Mouse (Mus musculus): ENCODE results near the gene Rbms3.

Gene Rbms3

DNA sequence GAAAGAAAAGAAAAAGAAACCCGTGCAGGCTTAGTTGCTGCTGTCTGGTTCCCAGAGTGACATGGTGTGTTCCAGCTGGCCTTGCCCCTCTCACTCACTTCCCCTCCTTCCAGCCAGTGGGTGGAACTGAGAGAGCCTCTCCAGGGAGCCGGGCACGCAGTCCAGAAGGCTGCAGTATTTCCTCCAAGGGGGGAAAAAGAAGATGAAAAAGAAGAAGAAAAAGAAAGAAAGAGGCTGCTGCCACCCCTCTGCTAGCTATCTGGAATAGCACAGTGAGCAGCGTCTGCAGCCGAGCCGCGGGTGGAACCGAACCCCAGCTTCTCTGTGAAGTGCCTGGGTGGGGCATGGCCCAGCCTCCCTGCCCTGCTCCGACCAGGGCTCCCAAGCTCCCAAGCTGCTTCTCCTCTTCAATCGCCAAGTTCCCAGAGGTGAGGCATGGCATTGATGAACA lies 377.3 kb downstream of the Rbms3 start:
- no peak for DNase-seq (ENCODE audit: low read depth)

DNA sequence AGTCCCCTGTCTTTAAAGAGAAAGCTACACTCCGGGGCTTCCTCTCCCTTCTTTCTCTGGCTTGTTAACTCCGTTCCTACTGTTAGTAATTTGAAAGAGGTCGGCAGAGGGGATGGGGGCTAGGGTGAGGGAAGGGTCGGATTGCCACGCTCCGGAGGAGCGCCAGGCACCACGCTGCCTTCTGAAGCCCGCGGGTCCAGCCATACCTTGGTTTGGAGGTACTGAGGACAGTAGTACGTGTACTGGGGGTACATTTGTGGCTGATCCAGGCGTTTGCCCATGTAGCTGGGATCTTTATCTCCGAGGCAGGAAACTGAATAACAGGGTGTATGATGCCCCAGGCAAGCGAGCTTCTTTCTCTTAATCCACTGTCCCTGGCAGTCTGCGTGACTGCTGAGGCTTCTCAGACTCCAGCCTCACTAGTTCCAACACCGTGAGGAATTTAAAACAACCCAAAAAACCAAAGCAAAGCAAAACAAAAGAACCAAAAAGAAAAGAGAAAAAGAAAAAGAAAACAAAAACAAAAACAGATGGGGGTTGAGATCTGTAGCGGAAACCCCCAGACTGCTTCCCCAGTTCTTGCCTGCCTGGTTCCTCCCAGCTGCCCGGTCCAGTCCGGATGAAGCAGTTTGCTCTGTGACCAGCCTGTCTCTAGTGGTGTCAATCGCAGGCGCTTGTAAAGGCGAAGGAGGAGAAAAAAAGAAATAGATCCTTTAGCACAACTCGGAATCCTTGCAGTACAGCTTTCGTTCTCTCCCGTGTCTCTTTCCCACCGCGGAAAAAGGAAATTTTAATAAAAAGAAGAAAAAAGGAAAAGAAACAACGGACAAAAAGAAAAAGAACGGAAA lies 378.0 kb downstream of the Rbms3 start:
- DNase-seq (ENCODE audit: low read depth): no peak

DNA sequence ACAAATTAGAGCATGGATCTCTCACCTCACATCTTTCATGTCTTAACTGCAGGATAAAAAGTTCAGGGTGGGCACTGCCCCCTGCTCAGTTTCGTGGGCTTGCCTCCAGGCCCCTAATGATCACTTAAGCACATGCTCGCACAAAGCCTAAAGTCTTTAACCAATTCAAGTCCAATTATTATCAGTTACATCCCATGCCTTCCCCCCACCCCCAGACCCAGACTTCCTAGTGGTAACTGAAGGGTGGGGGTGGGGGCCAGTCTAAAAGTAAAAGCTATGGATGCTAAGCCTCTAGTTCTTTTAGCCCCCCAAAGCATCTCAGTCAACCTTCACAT lies 378.9 kb downstream of the Rbms3 start:
- no peak for DNase-seq (ENCODE audit: low read depth)

DNA sequence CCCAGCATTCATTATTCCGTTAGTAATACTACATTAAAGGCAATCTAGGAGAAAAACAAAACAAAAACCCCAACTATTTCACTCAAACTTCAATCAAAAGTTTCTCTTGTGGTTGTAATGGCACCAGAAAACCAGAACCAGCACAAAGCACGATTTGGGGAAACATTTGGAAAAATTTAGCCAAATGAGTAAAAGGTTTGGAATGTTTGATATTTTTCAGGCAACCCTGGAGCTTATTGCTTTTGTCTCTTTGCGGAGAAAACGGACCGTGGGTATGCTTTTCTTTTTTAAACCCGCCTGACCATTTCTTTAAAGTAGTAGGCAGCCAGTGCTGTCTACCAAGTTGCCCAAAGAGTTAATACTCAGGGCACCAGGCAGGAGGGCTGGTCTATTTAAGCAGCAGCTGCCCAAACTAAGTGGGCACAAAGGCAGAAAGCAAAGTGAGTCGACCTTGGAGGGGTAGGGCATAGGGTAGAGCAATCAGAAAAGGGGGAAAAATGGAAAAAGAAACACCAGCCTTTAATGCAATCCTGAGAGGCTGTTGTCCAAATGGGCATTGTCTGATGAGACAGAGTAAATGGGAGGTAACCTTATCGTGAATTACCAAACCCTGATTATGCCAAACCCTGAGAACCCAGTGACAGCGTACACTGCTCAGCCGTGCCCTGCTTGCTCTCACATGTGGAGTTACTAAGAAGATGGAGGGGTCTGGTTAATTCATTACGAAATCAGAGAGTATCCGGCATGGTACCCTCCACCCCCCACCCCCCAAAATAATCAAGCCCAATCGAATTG lies 379.5 kb downstream of the Rbms3 start:
- DNase-seq (ENCODE audit: low read depth): no peak

DNA sequence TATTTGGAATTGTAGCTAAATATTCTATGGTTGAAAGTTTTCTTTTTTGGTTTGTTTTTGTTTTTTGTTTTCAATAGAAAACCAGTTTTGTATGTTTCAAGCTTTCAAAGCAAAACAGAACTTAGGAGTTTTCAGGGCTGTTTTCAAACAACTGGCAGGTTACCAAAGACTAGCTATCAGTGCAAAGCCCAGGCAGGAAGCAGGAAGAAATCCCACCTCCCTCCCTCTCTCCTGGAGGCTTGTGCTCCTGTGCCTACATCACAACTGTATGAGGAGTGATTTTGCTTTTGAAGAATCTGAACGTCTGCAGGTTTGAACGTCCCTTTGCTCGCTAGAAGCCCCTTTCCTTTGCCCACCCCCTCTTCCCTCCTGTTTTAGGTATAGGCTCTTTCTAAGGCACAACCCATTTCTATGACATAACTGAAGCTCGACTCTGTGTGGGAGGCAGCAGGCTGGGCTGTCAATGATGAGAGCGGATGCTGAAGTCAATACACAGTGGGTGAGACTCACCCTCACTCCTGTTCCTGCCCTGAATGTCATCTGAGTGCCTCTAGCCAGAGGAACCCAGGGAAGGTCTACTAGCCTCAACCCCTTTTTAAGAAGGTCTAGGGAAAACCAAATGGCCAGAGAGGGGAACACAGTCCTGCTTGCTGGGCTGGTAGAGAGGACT lies 382.3 kb downstream of the Rbms3 start:
- no peak for DNase-seq (ENCODE audit: low read depth)

DNA sequence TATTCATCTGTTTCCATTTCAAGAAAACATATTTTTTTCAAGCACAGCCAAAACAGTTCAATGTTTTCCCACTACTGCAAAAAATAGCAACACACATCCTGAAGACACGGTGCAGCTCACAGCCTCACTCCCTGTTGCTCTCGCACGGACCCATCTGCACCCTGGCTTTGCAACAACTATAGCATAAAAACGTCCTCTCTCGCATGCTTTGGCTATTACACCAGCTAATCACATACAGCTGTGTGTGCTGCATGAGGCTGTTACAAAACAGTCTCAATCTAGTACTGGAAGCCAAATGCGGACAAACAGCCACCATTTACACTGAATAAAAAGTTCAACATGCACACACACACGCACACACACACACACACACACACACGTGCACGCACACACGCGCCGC lies 383.5 kb downstream of the Rbms3 start:
- no peak for DNase-seq (ENCODE audit: low read depth)

DNA sequence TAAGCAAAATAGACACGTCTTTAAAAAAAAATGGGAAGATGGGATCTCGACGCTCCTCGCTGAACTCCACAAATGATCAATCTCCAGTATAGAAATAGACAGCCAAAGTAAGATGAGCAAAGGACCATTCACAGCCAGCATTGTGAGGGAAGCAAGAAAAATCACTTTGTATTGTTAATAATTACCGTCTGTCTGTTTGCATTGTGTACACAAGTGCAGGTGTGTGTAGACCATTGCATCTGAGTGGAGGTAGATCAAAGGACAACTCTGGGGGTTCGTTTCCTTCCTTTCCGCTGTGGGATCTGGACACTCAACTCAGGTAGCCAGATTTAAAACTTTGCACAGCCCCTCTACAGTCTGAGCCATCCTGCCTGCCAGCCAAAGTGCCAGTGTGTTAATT lies 386.3 kb downstream of the Rbms3 start:
- no peak for DNase-seq (ENCODE audit: low read depth)

DNA sequence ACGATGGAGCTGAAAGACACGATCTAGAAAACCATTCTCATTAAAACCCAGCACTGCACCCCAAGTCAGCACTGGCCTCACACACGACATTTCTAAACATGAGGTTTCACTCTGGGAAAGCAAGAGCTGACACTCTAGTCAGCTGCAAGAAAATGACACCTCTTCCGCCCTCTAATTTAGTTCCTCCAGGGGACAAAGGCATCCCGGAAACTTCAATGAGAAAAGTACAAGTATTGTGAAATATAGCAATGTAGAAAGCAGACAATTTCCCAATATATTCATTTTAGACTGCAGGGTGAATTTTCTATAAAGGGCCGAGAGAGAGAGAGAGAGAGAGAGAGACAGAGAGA lies 395.0 kb downstream of the Rbms3 start:
- DNase-seq (ENCODE audit: low read depth): no peak

DNA sequence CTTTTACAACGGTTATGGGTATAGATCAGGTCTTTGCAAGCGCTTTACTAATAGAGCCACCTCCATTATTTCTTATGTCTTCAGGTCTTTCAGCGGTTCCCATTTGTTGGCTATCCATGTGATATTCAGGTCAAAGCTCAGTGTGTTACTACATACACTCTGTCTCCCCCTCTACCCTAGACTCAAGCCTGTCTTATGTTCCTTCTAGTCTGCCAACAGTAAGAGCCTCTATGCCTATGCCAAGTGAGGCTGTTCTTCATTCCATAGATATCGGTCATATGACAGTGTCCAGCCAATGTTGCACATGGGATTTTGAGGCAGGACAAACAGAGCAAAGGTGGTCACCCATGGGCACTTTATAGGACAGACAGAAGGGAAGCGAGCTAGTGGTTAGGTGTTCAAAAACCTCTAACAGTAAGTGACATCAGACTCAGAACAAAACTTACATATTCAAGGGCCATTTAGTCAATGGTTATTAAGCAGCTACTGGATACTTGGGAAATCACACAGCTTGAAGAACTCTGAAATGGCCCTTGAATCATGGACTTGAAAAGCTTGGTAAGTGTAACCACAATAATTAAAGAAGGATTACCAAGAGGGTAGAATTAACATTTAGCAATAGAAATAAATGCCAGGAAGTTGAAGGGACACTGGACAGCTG lies 395.5 kb downstream of the Rbms3 start:
- no peak for DNase-seq (ENCODE audit: low read depth)

DNA sequence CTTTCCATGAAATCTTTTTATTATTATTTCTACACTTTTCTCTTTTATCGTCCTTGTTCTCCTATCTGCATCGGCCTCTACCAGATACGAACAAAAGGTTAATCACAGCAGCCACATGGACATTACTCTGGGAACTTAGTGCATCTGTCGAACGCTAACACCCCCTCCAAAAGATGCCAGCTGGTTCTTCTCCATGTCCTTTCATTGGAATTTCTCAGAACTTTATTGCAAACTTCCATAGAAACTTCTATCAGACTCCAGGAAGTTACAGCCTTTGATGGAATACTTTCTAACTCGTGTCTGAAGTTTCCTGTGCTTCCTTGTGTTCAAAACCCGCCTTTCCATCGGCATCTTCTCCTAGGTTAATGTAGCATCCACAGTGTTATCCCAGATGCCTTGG lies 407.0 kb downstream of the Rbms3 start:
- no peak for DNase-seq (ENCODE audit: low read depth)

DNA sequence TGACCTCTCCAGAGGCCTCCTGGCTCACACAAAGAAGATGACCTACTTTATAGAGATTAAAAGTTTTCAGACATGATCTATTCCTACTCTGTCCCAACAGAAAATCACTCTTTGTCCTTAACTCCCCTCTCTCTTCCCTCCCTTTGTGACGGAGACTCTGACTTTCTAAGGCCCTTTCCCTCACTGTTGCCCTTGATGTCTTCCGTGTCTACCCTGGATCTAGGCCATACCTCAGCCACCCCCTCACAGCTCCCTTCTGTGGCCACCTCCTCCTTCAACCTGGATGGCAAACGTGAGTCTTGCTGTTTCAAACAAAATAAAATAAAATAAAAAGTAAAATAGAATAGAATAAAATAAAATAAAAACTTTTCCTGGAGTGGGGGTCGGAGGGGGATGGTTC lies 408.2 kb downstream of the Rbms3 start:
- no peak for DNase-seq (ENCODE audit: low read depth)

DNA sequence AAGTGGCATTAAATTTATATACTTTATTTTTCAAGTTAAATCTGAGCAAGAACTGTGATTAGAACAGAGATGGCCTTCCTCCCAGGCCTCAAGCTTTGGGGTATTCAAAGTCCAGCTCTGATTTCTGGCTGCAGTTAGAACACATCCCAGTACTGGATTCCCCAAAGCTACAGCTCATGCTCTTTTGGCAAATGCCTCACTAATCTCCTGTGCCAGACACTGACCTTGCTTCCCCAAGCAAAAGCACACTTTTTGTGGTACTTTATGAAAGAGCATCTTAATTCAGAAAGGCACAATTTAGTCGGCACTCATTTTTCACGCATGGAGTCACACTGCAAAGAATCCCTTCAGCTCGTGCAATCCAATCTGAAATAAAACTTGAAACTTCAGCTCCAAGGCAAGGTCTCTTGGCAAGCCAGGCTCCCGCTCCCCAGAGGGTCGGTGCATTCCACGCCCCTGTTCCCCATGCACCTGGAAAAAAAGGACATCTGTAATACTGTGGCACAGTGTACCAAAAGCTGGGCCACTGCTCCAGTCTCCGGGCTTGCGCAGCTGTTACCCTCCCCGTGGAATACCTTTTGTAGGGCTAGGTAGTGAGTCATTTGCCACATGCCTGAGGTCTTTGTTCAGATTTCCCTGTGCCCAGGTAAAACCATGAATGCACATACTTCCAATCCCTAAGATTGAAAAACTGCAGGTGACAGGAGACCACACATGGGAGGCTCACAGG lies 413.5 kb downstream of the Rbms3 start:
- no peak for DNase-seq (ENCODE audit: low read depth)

DNA sequence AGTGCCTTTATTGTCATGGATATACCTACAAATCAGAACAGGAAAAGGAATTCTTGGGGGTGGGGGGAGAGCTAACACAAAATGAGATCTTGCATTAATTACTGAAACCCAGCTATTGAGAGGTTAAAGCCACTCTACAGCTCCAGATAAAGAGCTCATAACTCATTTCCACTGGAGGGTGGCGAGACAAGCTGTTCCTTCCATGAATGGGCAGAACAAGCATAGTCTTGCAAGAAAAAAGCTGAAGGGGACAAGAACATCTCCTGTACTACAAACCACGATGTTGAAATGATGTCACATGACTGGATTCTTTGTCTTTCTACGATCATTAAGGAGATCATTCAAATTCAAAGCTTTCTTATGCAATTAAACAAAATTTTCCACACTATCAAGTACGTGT lies 417.7 kb downstream of the Rbms3 start:
- no peak for DNase-seq (ENCODE audit: low read depth)

DNA sequence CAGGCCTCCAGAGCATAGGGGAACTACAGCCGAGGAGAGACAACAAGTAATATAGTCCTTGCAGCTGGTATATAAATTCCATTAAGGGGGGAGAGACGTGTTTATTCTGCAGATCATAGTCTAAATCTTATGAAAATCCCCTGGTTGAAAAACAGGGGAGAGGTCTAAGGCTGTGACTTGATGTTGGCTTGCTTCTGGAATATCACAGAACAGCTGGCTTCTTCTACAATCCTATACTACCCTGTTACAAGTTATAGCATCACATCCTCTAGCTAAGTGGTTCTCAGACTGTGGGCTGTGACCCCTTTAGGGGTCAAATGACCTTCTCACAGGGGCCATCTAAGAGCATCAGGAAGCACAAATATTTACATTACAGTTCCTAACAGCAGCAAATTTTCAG lies 419.4 kb downstream of the Rbms3 start:
- DNase-seq (ENCODE audit: low read depth): no peak

DNA sequence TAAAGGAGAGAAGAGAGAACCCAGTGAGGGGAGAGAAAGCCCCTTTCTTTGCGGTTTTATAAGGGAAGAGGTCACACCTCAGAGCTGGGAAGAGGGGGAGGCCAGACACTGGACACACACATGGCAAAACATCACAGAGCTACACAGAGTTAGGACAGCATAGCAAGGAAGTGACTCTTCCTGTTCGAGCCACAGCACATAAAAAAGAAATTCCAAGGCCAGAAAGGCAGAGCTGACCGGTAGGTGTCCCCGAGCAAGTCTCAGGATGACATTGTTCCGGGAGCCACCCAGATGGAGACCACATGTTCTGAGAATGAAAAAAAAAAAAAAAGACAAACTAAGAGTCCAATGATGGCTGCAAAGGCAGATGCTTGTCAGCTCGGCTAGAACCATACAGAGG lies 424.3 kb downstream of the Rbms3 start:
- DNase-seq (ENCODE audit: low read depth): no peak

DNA sequence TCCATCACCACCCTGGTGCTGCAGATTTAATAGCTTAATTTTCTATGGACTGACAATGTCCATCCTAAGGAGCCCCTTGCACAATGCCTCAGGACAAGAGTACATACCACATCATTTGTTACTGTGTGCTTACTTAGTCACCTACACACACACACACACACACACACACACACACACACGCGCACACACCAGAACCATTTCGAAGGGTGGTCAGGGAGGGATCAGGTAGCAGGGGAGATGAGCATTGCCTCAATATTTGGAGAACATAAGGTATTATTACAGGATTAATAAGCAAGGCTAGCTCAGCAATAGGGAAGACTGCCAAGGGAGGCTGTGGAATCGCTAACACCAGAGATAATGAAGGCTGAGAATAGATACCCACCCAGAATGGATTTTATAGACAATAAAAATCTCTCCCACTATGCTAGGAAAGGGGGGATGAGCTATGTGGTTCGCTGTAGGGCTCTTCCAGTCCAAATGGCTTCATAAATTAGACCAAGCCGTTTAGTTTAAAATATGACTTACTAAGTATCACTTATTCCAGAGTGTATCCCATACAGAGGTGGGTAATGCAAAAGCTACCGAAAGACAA lies 429.6 kb downstream of the Rbms3 start:
- DNase-seq (ENCODE audit: low read depth): no peak

DNA sequence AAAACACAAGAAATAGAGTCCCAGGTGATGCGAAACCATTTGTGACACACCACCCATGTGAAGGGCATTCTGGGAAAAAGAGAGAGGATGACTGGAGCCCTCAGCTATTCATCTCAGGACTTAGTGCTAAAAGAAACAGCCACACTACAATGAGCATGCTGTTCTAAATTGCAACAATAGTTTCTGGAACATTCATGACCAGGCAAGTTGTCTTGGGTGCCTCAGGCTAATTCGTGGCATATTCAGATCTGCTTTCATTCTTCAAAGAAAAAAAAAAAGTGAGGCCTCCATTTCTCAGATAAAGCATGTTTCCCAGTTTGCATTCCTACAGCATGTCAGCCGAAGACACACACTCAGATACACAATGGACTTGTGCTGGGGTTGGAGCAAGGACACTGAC lies 432.2 kb downstream of the Rbms3 start:
- no peak for DNase-seq (ENCODE audit: low read depth)

DNA sequence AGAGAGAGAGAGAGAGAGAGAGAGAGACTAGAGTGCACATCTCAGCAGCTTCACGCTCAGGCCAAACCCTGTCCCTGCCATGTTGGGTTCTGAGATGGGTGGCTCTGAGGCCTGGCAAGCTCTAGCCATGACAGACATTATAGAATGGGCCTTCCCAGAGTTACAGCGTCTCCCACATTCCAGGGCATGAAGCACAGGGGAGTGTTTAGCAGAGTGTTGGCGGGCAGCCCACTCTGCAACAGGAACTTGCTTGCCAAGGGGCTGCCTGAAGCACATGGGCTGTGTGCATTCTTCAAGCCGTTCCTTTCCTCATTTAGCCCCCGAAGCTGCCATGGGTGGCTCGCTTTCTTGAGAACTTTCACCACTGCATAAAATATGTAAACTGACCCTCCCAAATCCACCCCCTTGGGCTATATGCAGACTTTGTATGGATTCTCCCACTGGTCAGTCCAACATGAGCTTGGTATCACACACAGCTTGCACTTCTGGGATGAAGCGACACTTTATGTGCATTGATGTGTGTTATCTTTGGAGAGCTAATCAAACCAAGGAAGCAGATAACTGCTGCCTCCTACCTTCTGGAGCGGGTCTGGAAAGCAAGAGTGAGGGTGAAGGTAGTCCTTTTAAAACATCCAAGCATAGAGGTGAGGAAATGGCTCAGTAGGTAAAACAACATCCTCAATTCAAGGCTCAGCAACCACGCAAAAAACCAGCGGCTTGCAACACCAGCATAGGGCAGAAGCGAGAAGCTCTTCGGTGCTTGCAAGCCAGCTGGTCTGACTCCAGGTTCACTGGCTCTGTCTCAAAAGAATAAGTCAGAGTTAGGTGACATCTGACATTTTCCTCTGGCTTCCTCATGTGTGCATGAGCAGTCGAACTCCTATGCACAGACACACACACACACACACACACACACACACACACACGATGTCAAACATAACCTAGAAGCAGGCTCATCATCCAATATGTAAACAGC lies 436.9 kb downstream of the Rbms3 start:
- no peak for DNase-seq (ENCODE audit: low read depth)

DNA sequence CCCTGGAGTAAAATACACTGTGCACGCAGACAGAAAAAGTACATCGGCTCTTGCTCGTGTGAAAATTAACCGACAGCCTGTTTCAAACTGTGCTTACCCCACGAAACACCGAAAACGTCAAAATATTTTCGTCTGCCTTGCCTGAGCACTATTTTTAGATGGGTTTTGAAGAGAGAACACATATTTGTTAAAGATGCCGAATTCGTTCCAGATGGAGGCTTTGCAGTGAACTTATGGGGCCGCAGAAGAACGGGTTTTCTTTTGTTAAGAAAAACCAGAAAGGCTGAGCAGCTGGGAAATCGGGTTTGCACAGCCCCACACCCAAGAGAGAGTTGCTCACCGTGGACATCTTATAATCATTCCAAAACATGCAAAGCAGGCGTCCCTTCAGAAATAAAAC lies 437.6 kb downstream of the Rbms3 start:
- DNase-seq (ENCODE audit: low read depth): no peak

DNA sequence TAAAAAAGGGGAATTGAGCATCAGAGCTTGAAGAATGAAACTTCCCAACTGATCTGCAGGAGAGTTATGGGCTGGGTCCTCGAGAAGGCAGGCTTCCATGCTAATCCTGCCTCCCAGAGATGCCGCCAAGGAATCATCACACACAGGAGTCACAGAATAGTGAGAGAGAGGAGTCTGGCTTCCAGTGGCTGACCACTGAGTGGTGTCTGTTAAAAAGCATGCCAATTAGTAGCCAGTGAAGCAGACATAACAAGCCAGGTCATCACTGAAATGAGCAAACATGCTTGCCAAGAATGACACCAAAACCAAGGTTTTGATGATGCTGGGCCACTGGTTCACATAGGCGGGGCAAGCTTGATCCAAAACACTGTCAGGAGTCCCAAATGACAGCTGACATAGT lies 441.3 kb downstream of the Rbms3 start:
- no peak for DNase-seq (ENCODE audit: low read depth)
